Mouse (Mus musculus): ENCODE measurements around the gene Scap. TPM values are rescaled to one million over a fixed set of nuclear protein-coding genes. Genes with fewer than 3 reads are reported as not detected.

Scap gene
- polyA plus RNA-seq, 1 experiment: 25.8 TPM

DNA sequence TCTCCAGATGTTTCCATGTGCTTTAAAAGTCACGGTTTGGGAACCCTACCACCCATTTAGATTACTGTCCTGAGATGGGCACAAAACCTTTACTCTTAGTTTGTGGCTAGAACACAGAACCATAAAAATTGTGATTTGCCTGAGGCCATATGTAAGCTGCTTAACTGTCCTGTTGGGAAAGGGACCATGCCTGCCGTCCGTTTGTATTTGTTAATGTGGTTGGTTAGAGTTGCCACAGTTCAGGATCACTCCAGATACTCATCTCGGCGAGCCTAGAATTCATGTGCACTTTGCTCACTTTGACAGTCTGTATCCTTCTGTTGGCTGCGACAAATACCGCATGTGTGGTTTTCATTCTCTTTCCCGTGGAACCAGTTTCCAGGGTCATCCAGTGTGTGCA, 1.8 kb downstream of the Scap start:
- H3K4me3 ChIP-seq (ENCODE audit: low read depth, low read length): no peak overlapping the region
- no peak overlapping the region for H3K27ac ChIP-seq (ENCODE audit: insufficient read depth, low read length)
- H3K9me3 ChIP-seq (replicated peaks; ENCODE audit: control insufficient read depth, insufficient read depth, low read length, poor library complexity, severe bottlenecking): no peaks in the 10 kb centered on the region
- no peaks in the 10 kb centered on the region for H3K4me1 ChIP-seq (ENCODE audit: control insufficient read depth, insufficient read depth, low read length)
- no peak overlapping the region for H3K9ac ChIP-seq (ENCODE audit: low read depth, poor library complexity, severe bottlenecking)
- no peaks in the 10 kb centered on the region; the same call in 1 of the 2 replicates for H3K27me3 ChIP-seq (ENCODE audit: control insufficient read depth, insufficient read depth, low read length, poor library complexity, severe bottlenecking)
- TF ChIP-seq EP300 (IDR thresholded peaks at IDR 0.05; ENCODE audit: insufficient read depth, low read depth, low read length) (no peak), POLR2A (IDR thresholded peaks at IDR 0.05; ENCODE audit: insufficient read depth, low read length) (no peak), CTCF (IDR thresholded peaks at IDR 0.05; ENCODE audit: low read depth, low read length) (no peak)
- no peaks in the 10 kb centered on the region for H3K36me3 ChIP-seq (ENCODE audit: control insufficient read depth, insufficient read depth, low read length, poor library complexity, severe bottlenecking)

DNA sequence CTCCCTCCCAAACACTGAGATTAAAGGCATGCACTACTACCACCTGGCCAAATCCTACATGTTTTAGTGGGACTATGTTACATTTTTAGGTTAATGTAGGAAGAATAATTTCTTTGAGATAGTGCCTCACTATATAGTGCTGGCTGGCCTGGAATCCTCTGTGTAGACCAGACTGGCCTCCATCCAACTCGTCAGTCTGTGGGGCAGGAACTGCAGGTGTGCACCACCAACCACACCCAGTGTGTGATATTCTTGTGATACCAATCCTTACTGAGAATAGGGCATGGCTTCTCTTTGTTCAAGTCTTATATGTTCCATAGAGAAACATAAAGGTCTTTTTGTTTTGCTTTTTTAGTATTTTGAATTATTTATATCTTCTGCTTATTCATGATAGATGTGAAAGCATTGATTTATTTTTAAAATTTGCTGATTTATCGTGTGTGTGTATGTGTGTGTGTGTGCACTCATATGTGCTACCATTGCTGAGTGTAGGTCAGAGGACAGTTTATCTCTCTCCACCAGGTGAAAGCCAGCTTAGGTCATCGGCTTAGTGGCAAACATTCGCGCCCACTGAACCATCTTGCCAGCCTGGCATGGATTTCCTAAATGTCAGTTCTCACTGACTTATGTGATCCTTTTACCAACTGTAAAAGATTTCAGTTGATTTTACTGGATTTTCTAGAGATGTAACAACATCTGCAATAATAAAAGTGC, 7.1 kb downstream of the Scap start:
- H3K4me1 ChIP-seq (ENCODE audit: control insufficient read depth, insufficient read depth, low read length): no peaks in the 10 kb centered on the region
- no peaks in the 10 kb centered on the region for H3K9me3 ChIP-seq (replicated peaks; ENCODE audit: control insufficient read depth, insufficient read depth, low read length, poor library complexity, severe bottlenecking)
- no peaks in the 10 kb centered on the region for H3K27me3 ChIP-seq (ENCODE audit: control insufficient read depth, insufficient read depth, low read length, poor library complexity, severe bottlenecking)
- no peaks in the 10 kb centered on the region for H3K36me3 ChIP-seq (ENCODE audit: control insufficient read depth, insufficient read depth, low read length, poor library complexity, severe bottlenecking)
- H3K9ac ChIP-seq (ENCODE audit: low read depth, poor library complexity, severe bottlenecking): no peak overlapping the region
- H3K4me3 ChIP-seq (ENCODE audit: low read depth, low read length): no peak overlapping the region
- no peak for TF ChIP-seq POLR2A (IDR thresholded peaks at IDR 0.05; ENCODE audit: insufficient read depth, low read length)
- no peak for TF ChIP-seq EP300 (IDR thresholded peaks at IDR 0.05; ENCODE audit: insufficient read depth, low read depth, low read length)
- no peak for TF ChIP-seq CTCF (IDR thresholded peaks at IDR 0.05; ENCODE audit: low read depth, low read length)
- no peak overlapping the region for H3K27ac ChIP-seq (ENCODE audit: insufficient read depth, low read length)

DNA sequence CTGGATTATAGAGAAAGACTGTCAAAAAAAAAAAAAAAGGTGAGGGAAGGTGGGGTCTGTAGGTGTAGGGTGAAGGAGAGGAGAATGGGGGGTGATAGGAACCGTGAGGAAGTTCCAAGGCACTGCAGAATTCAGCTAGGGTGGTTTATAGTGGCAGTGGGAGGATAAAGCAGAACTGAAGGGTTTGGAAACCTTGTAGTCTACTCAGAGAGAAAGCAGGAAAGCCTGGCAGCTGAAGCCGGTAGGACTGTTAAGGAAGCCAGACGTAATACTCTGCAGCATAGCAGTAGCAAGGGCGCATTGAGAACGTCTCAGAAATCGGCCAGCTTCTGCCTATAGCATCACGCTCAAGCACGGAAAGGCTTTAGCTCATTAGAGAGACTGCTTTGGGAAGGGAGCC, 8.9 kb downstream of the Scap start:
- H3K4me1 ChIP-seq (ENCODE audit: control insufficient read depth, insufficient read depth, low read length): no peaks in the 10 kb centered on the region
- TF ChIP-seq EP300 (IDR thresholded peaks at IDR 0.05; ENCODE audit: insufficient read depth, low read depth, low read length): no peak
- no peak for TF ChIP-seq CTCF (IDR thresholded peaks at IDR 0.05; ENCODE audit: low read depth, low read length)
- TF ChIP-seq POLR2A (IDR thresholded peaks at IDR 0.05; ENCODE audit: insufficient read depth, low read length): no peak
- H3K4me3 ChIP-seq (ENCODE audit: low read depth, low read length): no peak overlapping the region
- no peak overlapping the region for H3K27ac ChIP-seq (ENCODE audit: insufficient read depth, low read length)
- no peaks in the 10 kb centered on the region for H3K36me3 ChIP-seq (ENCODE audit: control insufficient read depth, insufficient read depth, low read length, poor library complexity, severe bottlenecking)
- H3K9ac ChIP-seq (ENCODE audit: low read depth, poor library complexity, severe bottlenecking): no peak overlapping the region
- H3K27me3 ChIP-seq (ENCODE audit: control insufficient read depth, insufficient read depth, low read length, poor library complexity, severe bottlenecking): no peaks in the 10 kb centered on the region
- no peaks in the 10 kb centered on the region for H3K9me3 ChIP-seq (replicated peaks; ENCODE audit: control insufficient read depth, insufficient read depth, low read length, poor library complexity, severe bottlenecking)

DNA sequence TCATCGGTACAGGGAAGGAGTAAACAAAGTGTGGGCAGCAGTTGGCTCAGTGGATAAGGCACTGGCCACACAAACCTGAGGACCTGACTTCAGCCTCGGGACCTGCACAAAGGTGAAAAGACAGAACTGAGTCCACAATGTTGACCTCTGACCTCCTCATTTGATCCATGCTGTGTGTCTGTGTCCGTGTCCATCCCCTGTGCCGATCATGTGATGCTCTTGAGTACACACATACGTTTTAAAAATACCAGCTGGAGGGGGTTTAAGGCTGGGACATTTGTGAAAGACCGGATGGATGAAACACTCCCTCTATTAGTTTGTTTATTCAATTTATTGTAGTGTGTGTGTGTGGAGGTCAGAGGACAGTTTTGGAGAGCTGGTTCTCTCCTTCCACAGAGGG, 10.7 kb downstream of the Scap start:
- Histone ChIP-seq H3K27ac (ENCODE audit: insufficient read depth, low read length) (no peak overlapping the region), H3K27me3 (ENCODE audit: control insufficient read depth, insufficient read depth, low read length, poor library complexity, severe bottlenecking) (no peaks in the 10 kb centered on the region), H3K9me3 (replicated peaks; ENCODE audit: control insufficient read depth, insufficient read depth, low read length, poor library complexity, severe bottlenecking) (no peaks in the 10 kb centered on the region), H3K4me3 (ENCODE audit: low read depth, low read length) (no peak overlapping the region), H3K9ac (ENCODE audit: low read depth, poor library complexity, severe bottlenecking) (no peak overlapping the region), H3K4me1 (ENCODE audit: control insufficient read depth, insufficient read depth, low read length) (no peaks in the 10 kb centered on the region), H3K36me3 (ENCODE audit: control insufficient read depth, insufficient read depth, low read length, poor library complexity, severe bottlenecking) (no peaks in the 10 kb centered on the region)
- TF ChIP-seq POLR2A (IDR thresholded peaks at IDR 0.05; ENCODE audit: insufficient read depth, low read length): no peak
- no peak for TF ChIP-seq CTCF (IDR thresholded peaks at IDR 0.05; ENCODE audit: low read depth, low read length)
- TF ChIP-seq EP300 (IDR thresholded peaks at IDR 0.05; ENCODE audit: insufficient read depth, low read depth, low read length): no peak

DNA sequence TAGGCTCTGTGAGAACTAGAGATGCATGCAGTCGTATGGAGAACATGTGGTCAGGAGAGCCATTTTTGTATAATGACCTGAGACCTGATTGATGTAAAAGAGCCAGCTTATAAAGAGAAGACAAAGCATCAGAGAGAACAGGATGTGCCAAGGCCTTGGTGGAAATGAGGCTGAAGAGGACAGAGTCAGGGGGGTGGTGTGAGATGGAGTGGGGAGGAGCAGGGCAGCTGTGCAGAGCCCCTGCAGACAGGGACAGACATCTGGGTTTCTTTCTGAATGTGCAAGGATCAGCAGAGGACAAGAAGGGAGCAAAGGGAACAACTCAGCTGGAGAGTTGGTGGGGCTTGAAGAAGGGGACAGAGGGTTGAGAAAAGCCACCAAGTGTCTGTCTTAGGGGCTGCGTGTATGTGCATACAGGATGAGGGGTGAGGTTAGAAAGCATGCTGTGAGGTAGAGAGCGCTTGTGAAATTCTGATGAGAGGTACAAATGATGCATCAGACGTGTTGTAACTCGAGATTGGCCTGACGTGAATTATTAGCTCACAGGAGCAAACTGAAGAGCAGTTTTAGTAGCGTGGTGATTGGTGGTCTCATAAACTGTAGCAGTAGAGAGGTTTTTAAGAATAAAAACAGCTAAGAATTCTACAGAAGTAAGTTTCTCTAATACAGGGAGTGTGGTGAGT, 12.1 kb downstream of the Scap start:
- Histone ChIP-seq H3K9me3 (replicated peaks; ENCODE audit: control insufficient read depth, insufficient read depth, low read length, poor library complexity, severe bottlenecking) (no peaks in the 10 kb centered on the region), H3K36me3 (ENCODE audit: control insufficient read depth, insufficient read depth, low read length, poor library complexity, severe bottlenecking) (no peaks in the 10 kb centered on the region), H3K27ac (ENCODE audit: insufficient read depth, low read length) (no peak overlapping the region), H3K4me1 (ENCODE audit: control insufficient read depth, insufficient read depth, low read length) (no peaks in the 10 kb centered on the region), H3K27me3 (ENCODE audit: control insufficient read depth, insufficient read depth, low read length, poor library complexity, severe bottlenecking) (no peaks in the 10 kb centered on the region), H3K9ac (ENCODE audit: low read depth, poor library complexity, severe bottlenecking) (no peak overlapping the region), H3K4me3 (ENCODE audit: low read depth, low read length) (no peak overlapping the region)
- no peak for TF ChIP-seq POLR2A (IDR thresholded peaks at IDR 0.05; ENCODE audit: insufficient read depth, low read length)
- TF ChIP-seq CTCF (IDR thresholded peaks at IDR 0.05; ENCODE audit: low read depth, low read length): no peak
- TF ChIP-seq EP300 (IDR thresholded peaks at IDR 0.05; ENCODE audit: insufficient read depth, low read depth, low read length): no peak

DNA sequence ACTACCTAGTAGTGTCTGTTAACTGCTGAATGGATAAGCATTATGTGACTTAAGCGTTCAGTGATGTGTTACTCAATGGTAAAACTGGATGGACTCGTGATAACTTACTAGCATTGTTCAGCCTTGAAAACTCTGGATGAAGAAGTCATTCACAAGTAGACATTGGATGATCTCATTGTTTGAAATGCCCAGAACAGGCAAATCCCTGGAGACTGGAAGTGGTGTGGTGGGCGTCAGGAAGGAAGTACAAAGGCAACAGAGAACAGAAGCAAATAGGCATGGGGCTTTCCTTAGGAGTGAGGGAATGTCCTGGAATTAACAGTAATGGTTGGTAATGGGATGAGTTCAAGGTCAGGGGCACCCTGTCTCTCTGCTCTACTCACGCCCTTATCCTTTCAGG, 15.8 kb downstream of the Scap start:
- H3K27me3 ChIP-seq (ENCODE audit: control insufficient read depth, insufficient read depth, low read length, poor library complexity, severe bottlenecking): no peaks in the 10 kb centered on the region
- H3K9me3 ChIP-seq (replicated peaks; ENCODE audit: control insufficient read depth, insufficient read depth, low read length, poor library complexity, severe bottlenecking): no peaks in the 10 kb centered on the region
- H3K4me1 ChIP-seq (ENCODE audit: control insufficient read depth, insufficient read depth, low read length): no peaks in the 10 kb centered on the region
- no peak overlapping the region for H3K9ac ChIP-seq (ENCODE audit: low read depth, poor library complexity, severe bottlenecking)
- H3K27ac ChIP-seq (ENCODE audit: insufficient read depth, low read length): no peak overlapping the region
- TF ChIP-seq POLR2A (IDR thresholded peaks at IDR 0.05; ENCODE audit: insufficient read depth, low read length): no peak
- TF ChIP-seq CTCF (IDR thresholded peaks at IDR 0.05; ENCODE audit: low read depth, low read length): no peak
- no peak for TF ChIP-seq EP300 (IDR thresholded peaks at IDR 0.05; ENCODE audit: insufficient read depth, low read depth, low read length)
- H3K4me3 ChIP-seq (ENCODE audit: low read depth, low read length): no peak overlapping the region
- no peaks in the 10 kb centered on the region for H3K36me3 ChIP-seq (ENCODE audit: control insufficient read depth, insufficient read depth, low read length, poor library complexity, severe bottlenecking)
